Mouse (Mus musculus): ENCODE results near the gene Esrp2. TPM values are rescaled to one million over a fixed set of nuclear protein-coding genes. Genes with fewer than 3 reads are reported as not detected.

Gene Esrp2
- total RNA-seq, 2 experiments from 2014 or later = 0.30 to 0.36 TPM

GRCm38 (mm10) chr8:106129997-106130396, 6.8 kb downstream of the Esrp2 start:
- DNase-seq (ENCODE audit: low spot score in 2 of 2) = no peak
- intact Hi-C loops (cut with DNase I) = no loop called here

GRCm38 (mm10) chr8:106129232-106129930, 7.4 kb downstream of the Esrp2 start:
- intact Hi-C loops (cut with DNase I) = no loop called here

GRCm38 (mm10) chr8:106127882-106128410, 8.8 kb downstream of the Esrp2 start:
- no peak for DNase-seq (ENCODE audit: low spot score in 2 of 2)
- intact Hi-C loops (cut with DNase I) = no loop called here

More at GRCm38 (mm10) chr8:106129232-106129930, 7.4 kb downstream of the Esrp2 start:
- DNase-seq (ENCODE audit: low spot score in 2 of 2) = no peak

GRCm38 (mm10) chr8:106127054-106127453, 9.7 kb downstream of the Esrp2 start:
- intact Hi-C loops (cut with DNase I) = no loop called here
- DNase-seq (ENCODE audit: low spot score in 2 of 2) = no peak

- intact Hi-C loops (cut with DNase I) = no loop called here
- no peak for DNase-seq (ENCODE audit: low spot score in 2 of 2)
Measured at GRCm38 (mm10) chr8:106126055-106126454, 10.7 kb downstream of the Esrp2 start.

GRCm38 (mm10) chr8:106123443-106123842, 13.3 kb downstream of the Esrp2 start:
- DNase-seq (ENCODE audit: low spot score in 2 of 2) = no peak
- intact Hi-C loops (cut with DNase I) = no loop called here

GRCm38 (mm10) chr8:106115897-106116296, 20.9 kb downstream of the Esrp2 start:
- no peak for DNase-seq (ENCODE audit: low spot score in 2 of 2)
- intact Hi-C loops (cut with DNase I) = no loop called here

GRCm38 (mm10) chr8:106112514-106112913, 24.3 kb downstream of the Esrp2 start:
- intact Hi-C loops (cut with DNase I) = no loop called here
- DNase-seq (ENCODE audit: low spot score in 2 of 2) = no peak

GRCm38 (mm10) chr8:106112041-106112440, 24.7 kb downstream of the Esrp2 start:
- DNase-seq (ENCODE audit: low spot score in 2 of 2) = no peak
- intact Hi-C loops (cut with DNase I) = no loop called here

- intact Hi-C loops (cut with DNase I) = loop anchor here (1.0 kb wide), 1 partner anchor 9 kb away; no protein-coding TSS in a partner anchor
- no peak for DNase-seq (ENCODE audit: low spot score in 2 of 2)
Measured at GRCm38 (mm10) chr8:106108729-106109128, 28.0 kb downstream of the Esrp2 start.

- intact Hi-C loops (cut with DNase I) = loop anchor here (1.0 kb wide), 1 partner anchor 9 kb away; no protein-coding TSS in a partner anchor
- DNase-seq (ENCODE audit: low spot score in 2 of 2) = no peak
Measured at GRCm38 (mm10) chr8:106108080-106108479, 28.7 kb downstream of the Esrp2 start.

- DNase-seq (ENCODE audit: low spot score in 2 of 2) = no peak
- intact Hi-C loops (cut with DNase I) = no loop called here
Measured at GRCm38 (mm10) chr8:106106193-106106592, 30.6 kb downstream of the Esrp2 start.

- intact Hi-C loops (cut with DNase I) = no loop called here
- no peak for DNase-seq (ENCODE audit: low spot score in 2 of 2)
Measured at GRCm38 (mm10) chr8:106103888-106104287, 32.9 kb downstream of the Esrp2 start.

GRCm38 (mm10) chr8:106102321-106102720, 34.5 kb downstream of the Esrp2 start:
- no peak for DNase-seq (ENCODE audit: low spot score in 2 of 2)
- intact Hi-C loops (cut with DNase I) = no loop called here

Other genes with a start within 250 kb of the Esrp2 start
- 1 to 10 TPM; 2.8 to 5.3 TPM for gene Nrn1l, start 243.4 kb downstream of the Esrp2 start, total RNA-seq (2021)
- 1 to 10 TPM; 8.6 to 9.7 TPM for gene Pskh1, start 236.5 kb downstream of the Esrp2 start, total RNA-seq (2021)
- gene Ctrl, start 203.1 kb downstream of the Esrp2 start, total RNA-seq (2021) = 1 to 10 TPM in 1 of 2 experiments, under 1 TPM in 1; 0.79 to 1.9 TPM
- gene Psmb10, start 198.5 kb downstream of the Esrp2 start, total RNA-seq (2021) = 100 to 1,000 TPM in 1 of 2 experiments, 10 to 100 TPM in 1; 80.6 to 117 TPM
- 10 to 100 TPM; 26.7 to 29.0 TPM for gene Lcat, start 193.6 kb downstream of the Esrp2 start, total RNA-seq (2021)
- 10 to 100 TPM; 18.6 to 20.0 TPM for gene Slc12a4, start 170.9 kb downstream of the Esrp2 start, total RNA-seq (2021)
- not detected for gene Dpep3, start 157.5 kb downstream of the Esrp2 start, total RNA-seq (2021)
- 10 to 100 TPM; 16.4 to 19.3 TPM for gene Dus2, start 145.6 kb downstream of the Esrp2 start, total RNA-seq (2021)
- under 1 TPM; 0.30 to 0.36 TPM for gene Dpep2nb, start 131.0 kb downstream of the Esrp2 start, total RNA-seq (2021)
- gene Ddx28, start 125.1 kb downstream of the Esrp2 start, total RNA-seq (2021) = 10 to 100 TPM; 14.0 to 16.3 TPM
- gene Nfatc3, start 78.1 kb downstream of the Esrp2 start, total RNA-seq (2021) = 10 to 100 TPM; 10.7 to 13.3 TPM
- 10 to 100 TPM; 25.9 to 26.3 TPM for gene Pla2g15, start 13.4 kb upstream of the Esrp2 start, total RNA-seq (2021)
- 10 to 100 TPM; 24.0 to 28.7 TPM for gene Slc7a6, start 31.9 kb upstream of the Esrp2 start, total RNA-seq (2021)
- 10 to 100 TPM; 26.1 to 29.4 TPM for gene Slc7a6os, start 74.0 kb upstream of the Esrp2 start, total RNA-seq (2021)
- 10 to 100 TPM; 35.3 to 41.3 TPM for gene Prmt7, start 74.0 kb upstream of the Esrp2 start, total RNA-seq (2021)
- 10 to 100 TPM; 59.2 to 69.9 TPM for gene Smpd3, start 201.0 kb upstream of the Esrp2 start, total RNA-seq (2021)